Mouse (Mus musculus) embryonic facial prominence, embryonic 14.5 days (tissue): Measurements from ENCODE around the gene Tac2. TPM values are rescaled to one million over a fixed set of nuclear protein-coding genes. Genes with fewer than 3 reads are reported as not detected.
"Not testable (repeated sequence)": the region's sequence is repeated elsewhere in the genome, so short reads cannot be mapped to it uniquely, and the experiment has no call there.

Experiments
- ATAC-seq: fragments of 200-750 bp; cut with Nextera tagmentation; 2 replicates; pipeline ENCODE4 v1.8.0; 2017; ENCODE audit warnings: low read depth, moderate number of reproducible peaks, moderate TSS enrichment
- DNase-seq: peaks from one replicate; pipeline ENCODE4 v3.0.0-alpha.2; 2015; ENCODE audit warnings: low spot score
- H3K27ac ChIP-seq: fragments of 300-500 bp; sonication (generic); replicated peaks from 2 replicates; pipeline ENCODE4 v1.5.1; 2014; ENCODE audit warnings: low read depth, mild to moderate bottlenecking, low read length, moderate library complexity
- H3K27me3 ChIP-seq: fragments of 300-500 bp; sonication (generic); replicated peaks from 2 replicates; pipeline ENCODE4 v1.6.1; 2014; ENCODE audit warnings: low read length; ENCODE audit not compliant: control insufficient read depth, insufficient read depth
- H3K36me3 ChIP-seq: fragments of 300-500 bp; sonication (generic); 2 replicates; pipeline ENCODE4 v1.6.1; 2014; ENCODE audit warnings: low read length, mixed read lengths; ENCODE audit not compliant: control insufficient read depth, insufficient read depth
- H3K4me1 ChIP-seq: fragments of 300-500 bp; sonication (generic); 2 replicates; pipeline ENCODE4 v1.6.1; 2014; ENCODE audit warnings: antibody characterized with exemption, low read length; ENCODE audit not compliant: control insufficient read depth, insufficient read depth
- H3K4me2 ChIP-seq: fragments of 300-500 bp; sonication (generic); 2 replicates; pipeline ENCODE4 v1.6.1; 2014; ENCODE audit warnings: low read depth, mild to moderate bottlenecking, low read length, moderate library complexity, mixed read lengths
- H3K4me3 ChIP-seq: fragments of 300-500 bp; sonication (generic); 2 replicates; pipeline ENCODE4 v1.5.1; 2014; ENCODE audit warnings: low read depth, mild to moderate bottlenecking, low read length
- H3K9ac ChIP-seq: fragments of 300-500 bp; sonication (generic); 2 replicates; pipeline ENCODE4 v1.6.1; 2014; ENCODE audit warnings: low read depth, mild to moderate bottlenecking, low read length, moderate library complexity, mixed read lengths
- H3K9me3 ChIP-seq: fragments of 300-500 bp; sonication (generic); 2 replicates; pipeline ENCODE4 v1.6.1; 2016; ENCODE audit warnings: low read length; ENCODE audit not compliant: control insufficient read depth
- WGBS: fragments of 180-500 bp; shearing (Covaris S2); extraction: QIAGEN DNeasy Blood & Tissue Kit; methylation state at CpG from one replicate; pipeline ENCODE4 v1.1.7; 2014; 5-methylcytosine and 5-hydroxymethylcytosine counted together
- polyA plus RNA-seq: library from polyadenylated mRNA; unstranded; fragments of >200 nt; fragmentation: Nextera tagmentation; extraction: Ambion mirVana; gene quantifications from 2 replicates; pipeline ENCODE4 v1.2.1, GENCODE M21; 2014

Tac2 gene
- polyA plus RNA-seq, 1 experiment from 2014 or later: not detected

DNA sequence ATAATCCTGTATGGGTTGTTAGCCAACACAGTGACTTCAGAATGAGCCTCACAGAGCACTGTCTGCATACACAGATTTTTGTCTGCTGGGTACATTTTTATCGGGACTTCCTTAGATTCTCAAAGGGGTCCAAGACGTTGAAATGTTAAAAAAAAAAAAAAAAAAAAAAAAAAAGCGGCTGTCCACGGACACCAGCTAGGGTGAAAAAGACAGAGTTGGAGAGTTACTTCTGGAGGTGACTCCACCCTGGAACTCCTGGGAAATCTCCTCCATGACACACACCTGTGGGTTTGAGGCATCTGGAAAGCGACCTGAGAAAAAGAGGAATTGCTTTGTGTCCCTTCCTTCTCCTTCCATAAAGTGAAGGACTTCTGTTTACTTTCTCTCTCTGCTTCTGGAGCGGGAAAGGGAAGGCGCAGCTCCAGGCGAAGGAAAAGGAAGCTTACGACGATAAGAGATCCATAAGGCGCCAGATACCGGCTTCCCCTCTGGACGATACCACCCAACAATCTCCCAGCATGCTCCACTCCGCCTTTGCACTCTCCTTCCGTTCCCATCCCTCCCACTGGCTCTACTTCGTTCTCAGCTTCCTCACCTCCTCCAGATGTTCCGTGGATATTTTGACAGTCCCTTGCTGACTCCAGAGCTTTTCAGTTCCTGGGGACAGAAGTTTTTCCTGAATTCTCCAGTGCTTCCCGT, 31.6 kb downstream of the Tac2 start:
- Histone ChIP-seq H3K27me3 (no peaks in the 10 kb centered on the region), H3K4me3 (peak overlapping the region; percentile 7; the same call in 1 of the 2 replicates), H3K9me3 (no peaks in the 10 kb centered on the region), H3K4me1 (no peaks in the 10 kb centered on the region), H3K36me3 (no peaks in the 10 kb centered on the region), H3K9ac (no peak overlapping the region), H3K27ac (no peak overlapping the region), H3K4me2 (peak overlapping the region; percentile 38)
- WGBS: 38% methylated on average over 18 of the region's 18 CpGs
- DNase-seq (no peak), ATAC-seq (no peak)

- Histone ChIP-seq H3K36me3 (no peaks in the 10 kb centered on the region), H3K4me1 (no peaks in the 10 kb centered on the region), H3K4me3 (no peak within 1 kb of the TSS), H3K4me2 (no peak within 1 kb of the TSS), H3K27me3 (no peaks in the 10 kb centered on the region), H3K9ac (no peak within 1 kb of the TSS), H3K27ac (no peak within 1 kb of the TSS), H3K9me3 (no peaks in the 10 kb centered on the region)
- no peak for DNase-seq
- ATAC-seq: no peak
- WGBS: 68% methylated on average over 8 of the region's 9 CpGs
Observed at GRCm38 (mm10) chr10:127759181-127760110, 35.2 kb downstream of the Tac2 start, which contains the start of the genes Rdh1 and Rdh16f1. TSS of gene Rdh1 (plus strand) at chr10:127759721. TSS of gene Rdh16f1 (plus strand) at chr10:127759787.

DNA sequence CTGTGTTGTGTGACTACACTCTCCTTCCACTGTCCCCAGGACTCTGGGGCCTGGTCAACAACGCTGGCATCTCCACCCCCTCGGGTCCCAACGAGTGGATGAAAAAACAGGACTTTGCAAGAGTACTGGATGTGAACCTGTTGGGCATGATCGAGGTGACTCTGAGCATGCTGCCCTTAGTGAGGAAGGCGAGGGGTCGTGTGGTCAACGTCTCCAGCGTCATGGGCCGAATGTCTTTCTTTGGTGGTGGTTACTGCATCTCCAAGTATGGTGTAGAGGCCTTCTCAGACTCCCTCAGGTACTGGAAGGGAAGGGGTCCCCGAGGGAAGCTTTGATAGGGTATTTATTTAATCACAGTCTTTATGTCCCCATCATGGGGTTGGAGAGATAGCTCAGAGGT, 38.6 kb downstream of the Tac2 start:
- H3K4me1 ChIP-seq, H3K9ac ChIP-seq, H3K4me2 ChIP-seq, H3K27ac ChIP-seq, ATAC-seq, H3K36me3 ChIP-seq, H3K9me3 ChIP-seq, DNase-seq, H3K27me3 ChIP-seq, H3K4me3 ChIP-seq: not testable (repeated sequence)
- WGBS: 91% methylated on average over 10 of the region's 10 CpGs

DNA sequence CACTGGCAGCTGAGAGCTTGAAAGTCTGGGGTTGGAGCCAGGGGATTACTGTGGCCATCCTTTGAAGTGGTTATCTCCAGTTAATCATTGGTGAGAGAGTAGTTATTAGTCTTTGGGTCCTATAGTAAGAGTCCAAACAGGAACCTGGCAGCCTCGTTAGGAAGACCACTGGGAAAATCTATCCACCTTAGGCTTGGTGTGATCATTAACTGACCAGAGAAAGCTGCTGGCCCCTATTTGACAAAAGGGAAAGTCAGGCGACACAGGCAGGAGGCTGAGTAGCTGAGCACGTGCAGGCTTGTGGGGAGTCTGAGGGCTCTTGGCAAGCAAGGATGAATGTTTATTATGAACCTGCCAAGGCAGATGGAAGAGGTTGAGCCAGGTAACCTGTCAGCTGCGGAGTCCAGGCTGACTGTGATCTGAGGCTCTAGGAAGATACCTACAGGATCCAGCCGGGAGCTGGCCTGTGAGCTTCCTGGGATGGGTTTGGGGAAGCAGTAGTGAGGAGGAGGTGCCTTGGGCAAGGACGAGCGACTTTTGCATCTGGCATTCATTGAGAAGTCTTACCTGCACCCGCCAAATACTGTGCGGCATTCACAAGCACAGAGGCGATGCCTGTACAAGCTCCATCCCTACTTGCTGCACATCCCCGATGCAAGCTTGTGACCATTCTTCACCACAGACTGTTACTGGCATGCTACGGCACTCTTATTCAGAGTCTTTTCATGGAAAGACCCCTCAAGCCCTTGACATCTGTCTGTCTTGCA, 39.8 kb downstream of the Tac2 start:
- Histone ChIP-seq H3K4me2 (no peak overlapping the region), H3K9me3 (no peaks in the 10 kb centered on the region), H3K36me3 (no peaks in the 10 kb centered on the region), H3K4me3 (no peak overlapping the region), H3K27me3 (no peaks in the 10 kb centered on the region), H3K4me1 (no peaks in the 10 kb centered on the region), H3K27ac (no peak overlapping the region), H3K9ac (no peak overlapping the region)
- no peak for DNase-seq
- ATAC-seq: no peak
- WGBS: 44% methylated on average over 12 of the region's 12 CpGs

DNA sequence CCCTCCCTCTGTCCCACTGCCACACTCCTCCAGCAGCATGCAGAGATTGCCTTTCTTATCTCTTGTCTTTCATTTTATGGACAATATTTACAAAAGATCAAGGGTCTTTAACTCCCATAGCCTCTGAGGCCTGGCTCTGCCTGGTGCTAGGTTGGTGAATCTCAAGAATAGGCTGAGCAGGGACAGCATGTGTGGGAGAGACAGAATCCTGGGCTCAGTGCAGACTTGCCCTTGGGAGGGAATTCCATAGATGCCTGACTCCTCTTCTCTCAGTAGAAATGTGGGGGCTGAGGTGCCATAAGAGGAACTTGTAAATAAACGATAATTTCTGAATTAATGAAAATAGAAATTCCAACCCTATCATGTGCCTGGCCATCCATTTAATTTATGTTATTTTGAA, 42.3 kb downstream of the Tac2 start:
- Histone ChIP-seq H3K4me3 (no peak overlapping the region), H3K27me3 (no peaks in the 10 kb centered on the region), H3K36me3 (no peaks in the 10 kb centered on the region), H3K4me1 (no peaks in the 10 kb centered on the region), H3K9me3 (no peaks in the 10 kb centered on the region), H3K4me2 (no peak overlapping the region), H3K27ac (no peak overlapping the region), H3K9ac (no peak overlapping the region)
- no peak for DNase-seq
- 73% methylated on average over 1 of the region's 1 CpGs for WGBS
- no peak for ATAC-seq

DNA sequence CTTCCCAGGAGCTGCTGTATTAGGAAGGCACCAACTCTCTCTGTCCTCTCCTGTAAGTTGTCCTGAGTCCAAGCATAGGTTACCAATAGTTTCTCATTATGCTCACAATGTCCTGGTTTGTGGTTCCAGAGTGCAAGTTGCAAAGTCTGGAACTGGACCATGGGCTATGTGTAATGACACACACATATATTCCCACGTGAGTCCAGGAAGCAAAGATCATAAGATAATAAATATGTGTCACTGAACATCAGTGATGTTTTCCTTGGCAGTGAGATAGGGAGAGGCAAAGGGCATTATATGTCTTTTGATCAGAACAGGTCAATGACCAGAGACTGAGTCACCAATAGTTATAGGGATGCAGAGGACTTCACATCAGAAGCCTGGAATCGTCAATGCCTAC, 51.7 kb downstream of the Tac2 start, which contains the start of gene Rdh9:
Gene Rdh9, plus strand, starts transcription at position 376 of the 400 bp plus-strand sequence.
- no peaks in the 10 kb centered on the region for H3K9me3 ChIP-seq
- no peaks in the 10 kb centered on the region for H3K4me1 ChIP-seq
- H3K27ac ChIP-seq: no peak within 1 kb of the TSS
- no peak within 1 kb of the TSS for H3K4me3 ChIP-seq
- no peak for ATAC-seq
- no peaks in the 10 kb centered on the region for H3K36me3 ChIP-seq
- no peak within 1 kb of the TSS for H3K9ac ChIP-seq
- DNase-seq: no peak
- no peaks in the 10 kb centered on the region for H3K27me3 ChIP-seq
- no peak within 1 kb of the TSS for H3K4me2 ChIP-seq
- 73% methylated on average over 2 of the region's 2 CpGs for WGBS

Other genes starting within 250 kb of the Tac2 start
- 5.0 and 5.2 TPM in 2 replicates for gene Stac3, start 222.8 kb upstream of the Tac2 start, polyA plus RNA-seq
- gene Ndufa4l2, start 209.5 kb upstream of the Tac2 start, polyA plus RNA-seq: 57.7 and 91.9 TPM in 2 replicates
- 80.0 and 89.4 TPM in 2 replicates for gene Shmt2, start 202.0 kb upstream of the Tac2 start, polyA plus RNA-seq
- gene Nxph4, start 189.9 kb upstream of the Tac2 start, polyA plus RNA-seq: 5.2 and 6.1 TPM in 2 replicates
- 137 and 145 TPM in 2 replicates for gene Lrp1, start 103.3 kb upstream of the Tac2 start, polyA plus RNA-seq
- gene Stat6, start 81.5 kb upstream of the Tac2 start, polyA plus RNA-seq: 22.9 and 23.1 TPM in 2 replicates
- gene Nemp1, start 57.6 kb upstream of the Tac2 start, polyA plus RNA-seq: 10.5 and 11.2 TPM in 2 replicates
- 15.2 and 16.1 TPM in 2 replicates for gene Nab2, start 55.9 kb upstream of the Tac2 start, polyA plus RNA-seq
- gene Myo1a, start 19.3 kb upstream of the Tac2 start, polyA plus RNA-seq: 0.75 and 1.2 TPM in 2 replicates
- 3.1 and 3.7 TPM in 2 replicates for gene Zbtb39, start 15.1 kb downstream of the Tac2 start, polyA plus RNA-seq
- gene Gpr182, start 27.3 kb downstream of the Tac2 start, polyA plus RNA-seq: 0.63 and 0.67 TPM in 2 replicates
- 0.10 and 0.11 TPM in 2 replicates for gene Rdh1, start 35.2 kb downstream of the Tac2 start, polyA plus RNA-seq
- 0.29 TPM in 1 of 2 replicates, not detected in the other for gene Rdh16f1, start 35.3 kb downstream of the Tac2 start, polyA plus RNA-seq
- 0.38 TPM in 1 of 2 replicates, not detected in the other for gene Rdh9, start 51.9 kb downstream of the Tac2 start, polyA plus RNA-seq
- not detected in 2 replicates for gene Rdh16, start 76.7 kb downstream of the Tac2 start, polyA plus RNA-seq
- gene Rdh19, start 125.5 kb downstream of the Tac2 start, polyA plus RNA-seq: not detected in 2 replicates
- not detected in 2 replicates for gene Rdh16f2, start 142.0 kb downstream of the Tac2 start, polyA plus RNA-seq
- gene Rdh7, start 164.3 kb downstream of the Tac2 start, polyA plus RNA-seq: not detected in 2 replicates
- gene Sdr9c7, start 174.0 kb downstream of the Tac2 start, polyA plus RNA-seq: 0.77 and 1.1 TPM in 2 replicates